Mouse (Mus musculus) MEL (cell line): ENCODE measurements around the gene Krtcap3.

Experiments
- CHD2 ChIP-seq: IDR thresholded peaks from 2 replicates; pipeline ENCODE4 v1.6.1; 2011; ENCODE audit warnings: low read length, improper control_type of control experiment
- CTCF ChIP-seq, 3 experiments: IDR thresholded peaks in 2 of 3; conservative IDR thresholded peaks in 1 of 3; 2 replicates each; pipeline ENCODE4 v1.5.1; 2011 to 2012; ENCODE audit warnings: low read length in 3 of 3, low read depth in 2 of 3, mild to moderate bottlenecking in 2 of 3, improper control_type of control experiment in 1 of 3, inconsistent platforms in 1 of 3, mixed read lengths in 1 of 3, moderate library complexity in 1 of 3; ENCODE audit not compliant: control insufficient read depth in 1 of 3, insufficient read depth in 1 of 3, poor library complexity in 1 of 3, severe bottlenecking in 1 of 3
- E2F4 ChIP-seq: IDR thresholded peaks from 2 replicates; pipeline ENCODE4 v1.6.1; 2011; ENCODE audit warnings: low read depth, low read length, improper control_type of control experiment, borderline replicate concordance
- MAZ ChIP-seq: IDR thresholded peaks from 2 replicates; pipeline ENCODE4 v1.6.1; 2012; ENCODE audit warnings: low read depth, mild to moderate bottlenecking, inconsistent platforms, low read length, improper control_type of control experiment
- RAD21 ChIP-seq: IDR thresholded peaks from 2 replicates; pipeline ENCODE4 v1.6.1; 2011; ENCODE audit warnings: mild to moderate bottlenecking, low read depth, low read length, improper control_type of control experiment

- TF ChIP-seq RAD21 (no peak), E2F4 (no peak), CHD2 (no peak), CTCF (IDR thresholded peaks at IDR 0.05 in 2 of 3, conservative IDR thresholded peaks at IDR 0.05 in 1 of 3; ENCODE audit: control insufficient read depth in 1 of 3, insufficient read depth in 1 of 3, low read depth in 2 of 3, low read length in 3 of 3, poor library complexity in 1 of 3, severe bottlenecking in 1 of 3) (no peak), MAZ (no peak)
Measured at GRCm38 (mm10) chr5:31297047-31297757, 45.7 kb downstream of the Krtcap3 start, which contains the start of gene Gckr.
